Comparison of ENCODE assay signal across 8 mouse cellular contexts in genomic region chr5:112382641-112383330, GRCm38 (mm10). TPM values are rescaled to one million over a fixed set of nuclear protein-coding genes. Genes with fewer than 3 reads are reported as not detected.
DNase-seq lines count a peak whose midpoint lies in the region; ATAC-seq lines count a peak whose summit lies in the region.

No protein-coding gene starts in this region.

- H3K36me3 ChIP-seq in heart, embryonic 12.5 days, result peaks cover 13% of the 10 kb centered on the region
- H3K36me3 ChIP-seq in forebrain, embryonic 12.5 days (replicated peaks), result peaks cover 52% of the 10 kb centered on the region

- no peak overlapping the region for H3K9ac ChIP-seq in heart, embryonic 12.5 days
- H3K9ac ChIP-seq in forebrain, embryonic 12.5 days, result no peak overlapping the region

- H3K27ac ChIP-seq in heart, embryonic 12.5 days (ENCODE audit: poor library complexity, severe bottlenecking), result no peak overlapping the region
- H3K27ac ChIP-seq in forebrain, embryonic 12.5 days, result no peak overlapping the region; the same call in 1 of the 2 replicates

- H3K4me1 ChIP-seq in heart, embryonic 12.5 days (replicated peaks), result peaks cover 5% of the 10 kb centered on the region; the same call in 1 of the 2 replicates
- peaks cover 7% of the 10 kb centered on the region; the same call in 1 of the 2 replicates for H3K4me1 ChIP-seq in forebrain, embryonic 12.5 days

- no peak overlapping the region for H3K4me3 ChIP-seq in heart, embryonic 12.5 days
- no peak overlapping the region for H3K4me3 ChIP-seq in forebrain, embryonic 12.5 days (replicated peaks)

- H3K27me3 ChIP-seq in heart, embryonic 12.5 days (replicated peaks), result peaks cover 22% of the 10 kb centered on the region; the same call in 1 of the 2 replicates
- H3K27me3 ChIP-seq in forebrain, embryonic 12.5 days, result no peaks in the 10 kb centered on the region

- no peak for ATAC-seq in heart, embryonic 12.5 days (ENCODE audit: insufficient number of reproducible peaks, low FRiP score)
- 0 out of 2 replicates have a peak, but pooled peaks have one; percentile 25 for ATAC-seq in forebrain, embryonic 12.5 days (ENCODE audit: low FRiP score)

- 64% methylated on average over 17 of the region's 17 CpGs for WGBS in heart, embryonic 12.5 days
- 77% methylated on average over 17 of the region's 17 CpGs for WGBS in forebrain, embryonic 12.5 days

- no peaks in the 10 kb centered on the region for H3K9me3 ChIP-seq in heart, embryonic 12.5 days (replicated peaks)
- no peaks in the 10 kb centered on the region for H3K9me3 ChIP-seq in forebrain, embryonic 12.5 days

- no peak overlapping the region for H3K4me2 ChIP-seq in heart, embryonic 12.5 days
- H3K4me2 ChIP-seq in forebrain, embryonic 12.5 days, result no peak overlapping the region

- DNase-seq in heart, adult 18-20 months, result peak; percentile 47 to 73
- DNase-seq in adrenal gland, adult (ENCODE audit: inconsistent age in 2 of 2, low spot score in 1 of 2), result peak; percentile 80 to 90
- peak; percentile 83 for DNase-seq in layer of hippocampus, adult 9-11 months
- DNase-seq in right cerebral cortex, postnatal 36 days (ENCODE audit: low spot score in 2 of 2), result peak; percentile 57 to 71
- DNase-seq in ovary, postnatal 10 days (ENCODE audit: low spot score), result no peak
- no peak for DNase-seq in embryo, embryonic 11 days

RNA-seq across cellular contexts. Expression of gene Asphd2, which starts 11.9 kb away (rescaled TPM):
- under 1 TPM; 0.42 to 0.87 TPM for total RNA-seq in heart, adult 18-20 months (2021)
- polyA plus RNA-seq in heart, embryonic 12.5 days (2016; fragmentation: Nextera tagmentation; extraction: Ambion mirVana), result 3.0 and 3.4 TPM in 2 replicates
- 38.6 and 57.3 TPM in 2 replicates for polyA plus RNA-seq in forebrain, embryonic 12.5 days (2016; fragmentation: Nextera tagmentation; extraction: Ambion mirVana)

RNA-seq across cellular contexts. Expression of gene Gm6583, which starts 27.0 kb away (rescaled TPM):
- not detected for total RNA-seq in heart, adult 18-20 months (2021)
- polyA plus RNA-seq in heart, embryonic 12.5 days (2016; fragmentation: Nextera tagmentation; extraction: Ambion mirVana), result 0.10 and 0.24 TPM in 2 replicates
- polyA plus RNA-seq in forebrain, embryonic 12.5 days (2016; fragmentation: Nextera tagmentation; extraction: Ambion mirVana), result 0.22 and 0.31 TPM in 2 replicates

RNA-seq across cellular contexts. Expression of gene Hps4, which starts 39.9 kb away (rescaled TPM):
- 10 to 100 TPM; 10.5 to 12.4 TPM for total RNA-seq in heart, adult 18-20 months (2021)
- 19.0 and 20.2 TPM in 2 replicates for polyA plus RNA-seq in heart, embryonic 12.5 days (2016; fragmentation: Nextera tagmentation; extraction: Ambion mirVana)
- polyA plus RNA-seq in forebrain, embryonic 12.5 days (2016; fragmentation: Nextera tagmentation; extraction: Ambion mirVana), result 36.1 and 37.3 TPM in 2 replicates

RNA-seq across cellular contexts. Expression of gene Srrd, which starts 39.9 kb away (rescaled TPM):
- total RNA-seq in heart, adult 18-20 months (2021), result 10 to 100 TPM in 1 of 2 experiments, 1 to 10 TPM in 1; 6.8 to 10.0 TPM
- 23.8 and 25.2 TPM in 2 replicates for polyA plus RNA-seq in heart, embryonic 12.5 days (2016; fragmentation: Nextera tagmentation; extraction: Ambion mirVana)
- polyA plus RNA-seq in forebrain, embryonic 12.5 days (2016; fragmentation: Nextera tagmentation; extraction: Ambion mirVana), result 47.3 and 50.0 TPM in 2 replicates

RNA-seq across cellular contexts. Expression of gene Tfip11, which starts 56.6 kb away (rescaled TPM):
- total RNA-seq in heart, adult 18-20 months (2021), result 10 to 100 TPM; 20.5 to 20.8 TPM
- 21.6 and 22.3 TPM in 2 replicates for polyA plus RNA-seq in heart, embryonic 12.5 days (2016; fragmentation: Nextera tagmentation; extraction: Ambion mirVana)
- polyA plus RNA-seq in forebrain, embryonic 12.5 days (2016; fragmentation: Nextera tagmentation; extraction: Ambion mirVana), result 38.1 and 39.5 TPM in 2 replicates

Comparison
In these comparisons a context has a peak if more than half of its experiments do, and no peak if none do; other contexts are left out.
1. DNase-seq: peak in heart, adult 18-20 months (2 of 2), adrenal gland, adult (2 of 2), layer of hippocampus, adult 9-11 months (single experiment) and right cerebral cortex, postnatal 36 days (2 of 2); none in ovary, postnatal 10 days (single experiment) and embryo, embryonic 11 days (single experiment).